Mouse (Mus musculus) myocyte (in vitro differentiated cells): ENCODE measurements around the gene Mreg. TPM values are rescaled to one million over a fixed set of nuclear protein-coding genes. Genes with fewer than 3 reads are reported as not detected.
"Not testable (repeated sequence)": the region's sequence is repeated elsewhere in the genome, so short reads cannot be mapped to it uniquely, and the experiment has no call there.

Experiments
- H3K27me3 ChIP-seq: one replicate; pipeline ENCODE4 v1.6.1; 2011; ENCODE audit not compliant: control insufficient read depth, insufficient read depth, insufficient read length
- H3K36me3 ChIP-seq: one replicate; pipeline ENCODE4 v1.6.1; 2011; ENCODE audit not compliant: control insufficient read depth, insufficient read depth
- H3K4me2 ChIP-seq: one replicate; pipeline ENCODE4 v1.6.1; 2011; ENCODE audit warnings: low read depth, control low read depth
- H3K4me3 ChIP-seq: one replicate; pipeline ENCODE4 v1.5.1; 2011; ENCODE audit warnings: mild to moderate bottlenecking, control low read depth, moderate library complexity
- H3K79me2 ChIP-seq: one replicate; pipeline ENCODE4 v1.6.1; 2011; ENCODE audit not compliant: control insufficient read depth, insufficient read depth
- H3ac ChIP-seq: one replicate; pipeline ENCODE4 v1.6.1; 2011; ENCODE audit not compliant: control insufficient read depth, insufficient read length
- CEBPB ChIP-seq: IDR thresholded peaks from 2 replicates; pipeline ENCODE4 v1.6.1; 2011; ENCODE audit warnings: mild to moderate bottlenecking, moderate library complexity; ENCODE audit not compliant: poor library complexity, insufficient read depth, severe bottlenecking
- E2F4 ChIP-seq: IDR thresholded peaks from one replicate; pipeline ENCODE4 v1.6.1; 2011; ENCODE audit warnings: mild to moderate bottlenecking, control low read depth, moderate library complexity; ENCODE audit not compliant: insufficient read depth
- MAX ChIP-seq: IDR thresholded peaks from one replicate; pipeline ENCODE4 v1.6.1; 2011; ENCODE audit warnings: low read depth, mild to moderate bottlenecking, control low read depth
- MYOD1 ChIP-seq, 3 experiments: IDR thresholded peaks; one replicate each; pipeline ENCODE4 v1.6.1; 2011; ENCODE audit warnings: control low read depth in 2 of 3, low read depth in 2 of 3, mild to moderate bottlenecking in 2 of 3, moderate library complexity in 1 of 3; ENCODE audit not compliant: insufficient read length in 2 of 3, control insufficient read depth in 1 of 3
- MYOG ChIP-seq, 3 experiments: IDR thresholded peaks; one replicate each; pipeline ENCODE4 v1.6.1; 2011; ENCODE audit warnings: control low read depth in 2 of 3, low read depth in 2 of 3, mild to moderate bottlenecking in 2 of 3; ENCODE audit not compliant: insufficient read length in 2 of 3, control insufficient read depth in 1 of 3, insufficient read depth in 1 of 3
- POLR2A ChIP-seq: IDR thresholded peaks from one replicate; pipeline ENCODE4 v1.6.1; 2011; ENCODE audit warnings: low read depth, mild to moderate bottlenecking, control low read depth, moderate library complexity; ENCODE audit not compliant: insufficient read length
- POLR2AphosphoS2 ChIP-seq: IDR thresholded peaks from one replicate; pipeline ENCODE4 v1.6.1; 2011; ENCODE audit warnings: low read depth, control low read depth; ENCODE audit not compliant: insufficient read length
- REST ChIP-seq: IDR thresholded peaks from one replicate; pipeline ENCODE4 v1.6.1; 2011; ENCODE audit warnings: mild to moderate bottlenecking, control low read depth, moderate library complexity; ENCODE audit not compliant: insufficient read depth, insufficient read length
- SRF ChIP-seq: IDR thresholded peaks from one replicate; pipeline ENCODE4 v1.6.1; 2011; ENCODE audit warnings: low read depth; ENCODE audit not compliant: control insufficient read depth, insufficient read length
- TCF12 ChIP-seq: IDR thresholded peaks from one replicate; pipeline ENCODE4 v1.6.1; 2011; ENCODE audit warnings: mild to moderate bottlenecking, control low read depth; ENCODE audit not compliant: poor library complexity, insufficient read depth, severe bottlenecking
- TCF3 ChIP-seq: IDR thresholded peaks from one replicate; pipeline ENCODE4 v1.6.1; 2011; ENCODE audit warnings: low read depth, control low read depth; ENCODE audit not compliant: insufficient read length
- USF1 ChIP-seq: IDR thresholded peaks from one replicate; pipeline ENCODE4 v1.6.1; 2011; ENCODE audit warnings: low read depth, mild to moderate bottlenecking, control low read depth, moderate library complexity
- polyA plus RNA-seq: library from polyadenylated mRNA; unstranded; fragments of >200 nt; fragmentation: generic; extraction: Trizol; gene quantifications from one replicate; pipeline ENCODE4 v1.2.1, GENCODE M21; 2012; ENCODE audit warnings: missing spikeins

The Mreg gene
- polyA plus RNA-seq, 1 experiment, result 2.0 TPM

DNA sequence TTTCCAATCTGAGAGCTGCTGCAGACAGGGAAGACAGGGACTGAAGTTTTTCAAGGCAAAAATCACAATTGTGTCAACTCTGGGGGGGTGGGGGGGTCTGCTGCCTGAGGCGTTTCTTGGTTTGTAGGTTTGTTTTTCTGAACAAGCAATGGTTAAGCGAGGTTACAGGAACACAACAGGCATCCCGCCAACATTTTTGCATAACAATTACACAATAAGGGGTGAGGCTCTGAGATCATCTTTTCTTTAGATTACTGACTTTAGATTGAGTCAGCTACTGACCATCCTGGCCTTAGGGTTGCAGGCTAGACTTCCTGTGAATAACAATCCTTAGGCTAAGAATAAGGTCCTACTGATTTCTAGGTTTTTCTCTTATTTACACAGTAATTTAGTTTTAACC lies 16.9 kb upstream of the Mreg start:
- Histone ChIP-seq H3ac (no peak overlapping the region), H3K79me2 (no peaks in the 10 kb centered on the region), H3K4me2 (peak overlapping the region; percentile 2), H3K4me3 (no peak overlapping the region), H3K36me3 (no peaks in the 10 kb centered on the region), H3K27me3 (no peaks in the 10 kb centered on the region)
- TF ChIP-seq MYOG (IDR thresholded peaks at IDR 0.05; ENCODE audit: control insufficient read depth in 1 of 3, insufficient read depth in 1 of 3, insufficient read length in 2 of 3, low read depth in 2 of 3) (no peak), CEBPB (peak; percentile 82)

GRCm38 (mm10) chr1:72227546-72227945 lies 15.4 kb upstream of the Mreg start:
- TF ChIP-seq MAX (no peak), REST (no peak), CEBPB (no peak), MYOD1 (IDR thresholded peaks at IDR 0.05; ENCODE audit: control insufficient read depth in 1 of 3, insufficient read length in 2 of 3, low read depth in 2 of 3) (no peak), USF1 (no peak), POLR2AphosphoS2 (no peak), E2F4 (no peak)
- H3K4me3 ChIP-seq, result no peak overlapping the region
- H3K4me2 ChIP-seq, result no peak overlapping the region
- H3K36me3 ChIP-seq, result no peaks in the 10 kb centered on the region
- no peaks in the 10 kb centered on the region for H3K79me2 ChIP-seq
- no peak overlapping the region for H3ac ChIP-seq
- no peaks in the 10 kb centered on the region for H3K27me3 ChIP-seq

DNA sequence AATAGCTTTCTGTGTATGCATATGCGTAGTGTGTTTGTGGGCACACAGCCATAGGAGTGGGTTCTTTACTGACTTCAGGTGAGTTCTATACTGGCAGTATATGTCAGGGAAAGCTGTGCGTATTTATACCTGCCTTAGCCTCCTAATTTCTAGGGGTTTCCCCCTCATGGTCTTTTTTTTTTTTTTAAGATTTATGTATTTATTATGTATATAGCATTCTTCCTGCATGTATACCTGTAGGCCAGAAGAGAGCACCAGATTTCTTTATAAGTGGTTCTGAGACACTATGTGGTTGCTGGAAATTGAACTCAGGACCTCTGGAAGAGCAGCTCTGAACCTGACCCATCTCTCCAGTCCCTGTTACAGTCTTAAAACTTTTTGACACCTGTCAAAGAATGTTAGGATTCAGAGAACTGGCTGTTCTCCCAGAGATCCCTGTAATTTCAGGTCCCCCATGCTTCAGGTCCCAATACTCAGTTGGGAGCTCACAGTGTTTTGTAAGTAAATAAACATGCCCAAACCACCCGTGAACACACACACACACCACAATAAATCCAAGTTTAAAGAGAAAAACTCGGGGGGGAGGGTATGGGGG lies 14.9 kb upstream of the Mreg start:
- no peak overlapping the region for H3ac ChIP-seq
- no peak overlapping the region for H3K4me2 ChIP-seq
- H3K79me2 ChIP-seq, result no peaks in the 10 kb centered on the region
- H3K27me3 ChIP-seq, result no peaks in the 10 kb centered on the region
- no peak for TF ChIP-seq MAX
- TF ChIP-seq REST, result no peak
- no peak for TF ChIP-seq TCF12
- no peak for TF ChIP-seq SRF
- no peak for TF ChIP-seq USF1
- H3K4me3 ChIP-seq, result no peak overlapping the region
- no peaks in the 10 kb centered on the region for H3K36me3 ChIP-seq

DNA sequence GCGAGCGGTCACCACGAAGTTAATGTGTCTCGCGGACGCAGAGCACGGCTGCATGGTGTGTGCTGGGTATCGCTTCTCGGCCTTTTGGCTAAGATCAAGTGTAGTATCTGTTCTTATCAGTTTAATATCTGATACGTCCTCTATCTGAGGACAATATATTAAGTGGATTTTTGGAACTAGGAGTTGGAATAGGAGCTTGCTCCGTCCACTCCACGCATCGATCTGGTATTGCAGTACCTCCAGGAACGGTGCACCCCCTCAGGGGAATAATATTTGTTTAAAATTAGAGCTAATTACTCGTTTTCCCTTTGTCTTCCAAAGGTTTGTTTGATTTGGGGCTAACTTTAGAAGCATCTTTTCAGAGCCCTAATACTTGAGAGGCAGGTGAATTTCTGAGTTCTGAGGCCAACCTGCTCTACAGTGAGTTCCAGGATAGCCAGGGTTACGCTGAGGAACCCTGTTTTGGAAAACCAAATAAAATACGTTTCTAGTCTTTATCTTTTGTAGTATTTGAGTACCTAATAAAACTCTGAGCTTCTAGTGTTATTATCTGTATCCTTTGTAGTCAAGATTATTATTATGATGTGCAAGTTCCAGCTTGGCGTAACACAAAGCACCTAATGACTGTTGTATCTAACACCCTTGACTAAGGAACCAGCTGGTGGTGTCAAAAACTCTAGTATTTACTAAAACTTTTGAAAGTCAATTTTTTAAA lies 14.2 kb upstream of the Mreg start:
- H3K4me2 ChIP-seq, result no peak overlapping the region
- TF ChIP-seq TCF12 (no peak), POLR2AphosphoS2 (no peak), POLR2A (peak; percentile 64), CEBPB (0 out of 2 replicates have a peak, but pooled peaks have one; percentile 30), MYOG (IDR thresholded peaks at IDR 0.05; ENCODE audit: control insufficient read depth in 1 of 3, insufficient read depth in 1 of 3, insufficient read length in 2 of 3, low read depth in 2 of 3) (no peak)
- no peak overlapping the region for H3ac ChIP-seq
- H3K4me3 ChIP-seq, result peak overlapping the region; percentile 21
- H3K27me3 ChIP-seq, result no peaks in the 10 kb centered on the region
- no peaks in the 10 kb centered on the region for H3K79me2 ChIP-seq
- H3K36me3 ChIP-seq, result no peaks in the 10 kb centered on the region

DNA sequence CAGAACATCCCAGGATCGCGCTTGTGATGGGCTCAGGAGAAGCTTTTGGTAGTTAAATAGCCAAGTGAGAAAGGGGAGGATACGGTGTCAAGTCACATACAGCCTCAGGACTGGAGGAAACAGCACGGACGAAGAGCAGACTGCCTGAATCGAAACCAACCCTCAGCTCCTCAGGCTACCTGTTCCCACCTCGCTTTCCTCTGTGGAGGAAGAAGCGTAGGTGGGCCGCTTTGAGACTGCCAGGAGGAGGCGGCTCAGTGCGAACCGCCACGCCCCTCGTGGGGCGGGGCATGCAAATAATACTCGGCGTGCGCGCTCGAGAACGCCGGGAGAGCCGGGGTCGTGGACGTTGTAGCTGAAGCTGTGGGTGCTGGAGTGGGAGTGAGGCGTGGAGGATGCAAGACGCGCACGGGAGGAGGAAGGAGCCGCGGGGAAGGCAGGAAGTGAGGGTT lies 13.6 kb upstream of the Mreg start:
- not testable (repeated sequence) for H3ac ChIP-seq, H3K27me3 ChIP-seq, H3K79me2 ChIP-seq, H3K36me3 ChIP-seq
- Histone ChIP-seq H3K4me2 (peak overlapping the region; percentile 72), H3K4me3 (peak overlapping the region; percentile 21)

GRCm38 (mm10) chr1:72225054-72225718 lies 13.1 kb upstream of the Mreg start:
- Histone ChIP-seq H3K4me2 (peak overlapping the region; percentile 72), H3K27me3 (no peaks in the 10 kb centered on the region), H3K36me3 (no peaks in the 10 kb centered on the region), H3K4me3 (peak overlapping the region; percentile 21), H3K79me2 (no peaks in the 10 kb centered on the region), H3ac (no peak overlapping the region)
- TF ChIP-seq MYOG (IDR thresholded peaks at IDR 0.05; ENCODE audit: control insufficient read depth in 1 of 3, insufficient read depth in 1 of 3, insufficient read length in 2 of 3, low read depth in 2 of 3) (no peak), SRF (no peak), REST (no peak), E2F4 (no peak), USF1 (no peak), TCF12 (no peak), MYOD1 (IDR thresholded peaks at IDR 0.05; ENCODE audit: control insufficient read depth in 1 of 3, insufficient read length in 2 of 3, low read depth in 2 of 3) (no peak), CEBPB (no peak), TCF3 (no peak), POLR2A (no peak), MAX (no peak), POLR2AphosphoS2 (no peak)
